Mouse (Mus musculus) retina, embryonic 14.5 days (tissue): ENCODE measurements around the gene Sipa1l1.
A peak's percentile ranks its signal among the peaks of the same experiment; 100 is the strongest.

Source experiments
- DNase-seq: peaks from one replicate; pipeline ENCODE4 v3.0.0-alpha.2; 2015; ENCODE audit warnings: low spot score

Gene Sipa1l1

DNA sequence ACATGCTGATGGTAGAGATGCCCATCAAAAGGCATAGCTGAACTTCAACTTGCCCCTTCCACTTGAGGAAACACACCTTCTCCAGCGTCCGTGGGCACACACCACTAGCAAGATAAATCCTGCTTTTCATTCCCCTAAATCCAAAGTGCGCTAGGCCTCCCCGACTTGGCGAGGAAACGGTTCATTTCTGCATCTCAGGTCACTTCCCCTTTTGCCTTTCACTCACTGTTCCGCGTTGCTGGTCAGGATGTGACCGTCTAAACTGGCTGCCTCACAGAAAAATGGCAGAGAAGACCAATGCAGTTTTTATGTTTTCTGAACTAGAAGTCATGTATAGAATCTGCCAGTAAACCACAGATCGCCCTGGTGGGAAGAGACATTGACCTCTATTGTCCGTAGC lies 256.7 kb downstream of the Sipa1l1 start:
- DNase-seq = no peak

DNA sequence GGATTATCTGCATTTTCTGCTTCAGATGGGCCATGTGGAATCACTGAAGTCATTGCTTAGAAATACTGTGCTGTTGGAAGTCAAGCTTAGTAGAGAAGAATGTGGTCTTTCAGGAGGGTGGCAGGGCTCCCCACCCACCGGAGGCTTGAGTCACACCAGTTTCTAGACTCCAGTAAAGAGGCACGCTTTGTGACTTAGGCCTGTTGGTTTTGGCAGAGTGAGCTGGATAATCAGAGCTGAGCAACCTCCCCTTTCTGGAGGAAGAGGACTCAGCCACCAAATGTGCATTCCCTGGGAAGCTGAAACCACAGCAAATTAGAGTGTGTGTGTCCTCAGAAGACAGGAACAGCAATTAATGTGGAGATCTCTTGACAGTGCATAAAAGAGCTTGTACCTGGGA lies 258.3 kb downstream of the Sipa1l1 start:
- DNase-seq = no peak

DNA sequence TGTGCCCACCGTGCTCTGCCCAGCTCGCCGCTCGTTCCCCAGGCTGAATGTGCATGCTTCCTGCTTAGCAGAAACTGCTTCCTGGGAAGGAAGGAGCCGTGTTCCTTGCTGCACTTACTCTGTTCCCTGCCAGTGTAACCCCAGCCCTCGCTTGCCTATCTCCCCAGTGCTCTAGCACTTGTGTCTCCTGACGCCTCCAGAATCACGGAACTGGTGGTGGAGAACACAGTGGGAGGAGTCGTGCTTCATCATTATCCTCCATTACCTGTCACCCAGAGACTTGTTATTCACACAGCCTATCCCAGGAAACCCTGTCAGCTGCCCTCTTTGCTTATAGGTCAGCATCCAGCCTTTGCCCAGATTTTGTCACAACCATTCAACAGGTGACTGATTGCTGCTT lies 259.3 kb downstream of the Sipa1l1 start:
- DNase-seq = no peak

DNA sequence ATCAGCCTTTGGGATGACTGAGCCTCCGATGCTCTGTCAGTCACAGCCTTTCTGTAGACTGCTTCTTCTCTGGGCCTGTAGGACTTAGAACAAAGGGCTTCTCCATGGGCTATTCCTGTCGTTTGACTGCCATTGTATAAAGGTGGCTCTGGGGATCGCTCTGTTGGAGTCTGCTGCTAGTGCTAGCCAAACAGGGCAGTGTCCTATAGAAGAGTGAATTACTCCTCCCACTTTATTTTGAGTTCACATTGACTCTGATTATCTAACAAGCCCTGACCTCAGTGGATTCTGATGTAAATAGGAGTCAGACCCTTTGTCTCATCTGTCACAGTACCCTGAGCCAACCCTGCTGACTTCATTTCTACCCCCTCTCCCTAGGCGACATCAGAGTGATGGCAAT lies 264.2 kb downstream of the Sipa1l1 start:
- no peak for DNase-seq

DNA sequence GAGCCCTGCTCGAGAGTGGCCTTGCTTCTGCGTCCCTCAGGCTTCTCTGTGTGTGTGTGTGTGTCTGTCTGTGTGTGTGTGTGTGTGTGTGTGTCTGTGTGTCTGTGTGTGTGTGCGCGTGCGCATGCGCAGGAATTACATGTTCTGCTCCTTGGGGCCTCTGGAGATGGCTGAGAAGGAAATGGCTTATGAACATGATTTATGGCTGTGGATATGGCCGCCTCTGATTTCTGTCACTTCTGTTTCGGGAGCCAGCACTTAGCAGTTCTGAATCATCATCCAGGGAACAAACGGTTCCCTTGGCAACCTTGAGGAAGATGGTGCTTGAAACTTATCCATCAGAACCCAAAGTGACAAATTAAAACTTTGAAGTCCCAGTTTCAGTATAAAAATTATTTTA lies 265.5 kb downstream of the Sipa1l1 start:
- DNase-seq = no peak

DNA sequence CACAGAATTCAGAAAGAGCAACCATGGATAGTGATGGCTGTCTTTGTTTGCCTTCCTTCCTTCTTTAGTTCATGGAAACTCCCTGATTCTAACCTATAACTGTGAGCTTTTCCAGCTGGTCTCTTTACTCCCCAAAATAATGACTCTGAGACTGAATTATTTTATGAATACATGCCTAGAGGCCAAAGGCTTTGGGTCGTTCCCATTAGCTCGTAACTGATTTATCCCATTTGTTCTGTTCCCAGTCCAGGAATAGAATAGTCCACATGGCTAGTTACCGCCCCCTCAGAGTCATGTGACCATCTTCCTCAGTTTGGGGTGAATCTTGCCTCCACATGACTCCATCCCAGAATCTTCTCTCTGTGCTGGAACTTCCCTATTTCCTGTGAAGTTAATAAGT lies 272.4 kb downstream of the Sipa1l1 start:
- no peak for DNase-seq

DNA sequence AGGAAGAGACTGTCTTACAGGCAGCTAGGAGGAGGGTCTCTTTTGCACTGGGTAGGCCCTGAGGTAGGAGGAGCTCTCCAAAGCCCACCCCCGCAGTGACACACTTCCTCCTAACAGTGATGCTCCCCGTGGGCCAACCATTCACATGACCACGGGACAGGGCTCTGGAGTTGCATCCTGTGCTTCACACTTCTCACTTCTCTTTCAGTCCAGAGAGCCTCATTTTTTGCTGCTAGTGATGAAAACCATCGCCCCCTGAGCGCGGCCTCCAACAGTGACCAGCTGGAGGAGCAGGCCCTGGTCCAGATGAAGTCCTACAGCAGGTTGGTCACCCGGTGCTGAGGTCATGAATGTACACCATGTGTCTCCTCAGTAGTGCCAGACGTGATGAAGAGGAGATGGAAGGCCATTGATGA lies 277.5 kb downstream of the Sipa1l1 start:
- DNase-seq = no peak

DNA sequence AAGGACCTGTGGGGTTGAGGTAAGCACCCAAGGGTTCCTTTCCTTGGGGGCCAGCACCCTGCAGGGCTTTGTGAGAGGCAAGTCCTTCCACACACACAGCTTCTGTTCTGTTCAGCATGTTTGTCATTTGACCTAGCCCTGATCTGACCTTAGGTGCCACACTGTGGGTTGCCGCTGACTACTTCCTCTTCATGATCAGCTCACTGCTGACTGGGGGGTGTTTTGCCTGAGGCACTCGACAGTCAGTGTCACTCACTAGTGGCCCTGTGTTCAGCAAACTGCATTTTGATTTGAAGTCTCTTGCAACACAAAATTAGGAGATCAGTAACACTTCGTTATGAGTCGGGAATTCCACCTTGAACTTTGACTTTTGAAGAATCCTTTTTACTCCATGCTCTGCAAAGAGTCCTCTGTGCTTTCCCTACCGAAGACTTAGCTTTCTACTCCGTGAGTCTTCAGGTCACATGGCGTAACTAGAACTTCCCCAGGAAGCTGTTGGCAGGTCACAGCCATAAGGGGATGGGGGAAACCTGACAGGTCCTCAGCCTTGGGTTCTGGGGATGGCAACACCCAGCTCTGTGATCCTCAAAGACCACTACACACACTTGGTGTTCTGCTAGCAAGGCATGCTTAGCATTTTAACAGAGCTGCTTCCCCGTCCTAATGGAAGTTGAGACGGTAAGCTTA lies 279.2 kb downstream of the Sipa1l1 start:
- no peak for DNase-seq

DNA sequence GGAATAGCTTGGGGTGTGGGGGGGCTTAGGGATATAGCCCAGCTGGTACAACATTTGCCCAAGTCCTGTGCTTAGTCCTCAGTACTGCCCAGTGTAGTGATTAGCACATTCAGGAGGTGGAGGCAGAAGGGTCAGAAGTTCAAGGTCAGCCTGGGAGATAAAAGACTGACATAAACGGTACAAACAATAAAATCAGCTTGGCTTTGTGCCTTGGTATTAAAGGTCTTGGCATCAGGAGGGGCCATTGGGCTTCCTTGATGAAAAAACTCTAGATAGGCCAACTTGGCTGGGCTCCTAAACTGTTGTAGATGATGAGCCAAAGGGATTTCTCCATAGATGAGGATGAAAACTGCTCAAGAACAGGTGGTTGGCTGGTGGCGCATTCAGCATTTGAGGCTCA lies 283.3 kb downstream of the Sipa1l1 start:
- no peak for DNase-seq

DNA sequence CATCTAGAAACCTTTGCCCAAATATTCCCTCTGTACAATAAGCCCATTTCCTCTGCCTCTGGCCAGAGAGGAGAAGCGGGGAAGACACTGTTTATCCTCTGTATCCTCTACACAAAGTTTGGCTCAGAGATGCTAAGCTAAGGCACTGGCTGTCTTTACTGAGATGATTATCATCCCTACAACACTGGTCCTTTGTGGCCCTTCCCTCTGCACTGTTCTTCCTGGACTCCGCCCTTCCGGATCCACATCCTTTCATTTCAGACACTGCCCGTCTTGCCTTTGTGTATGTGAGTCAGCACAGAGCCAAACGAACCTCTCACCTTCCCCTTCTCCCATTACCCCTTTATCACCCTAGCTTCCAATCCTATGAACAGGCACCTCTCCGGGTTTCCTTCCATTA lies 285.3 kb downstream of the Sipa1l1 start:
- DNase-seq = no peak

DNA sequence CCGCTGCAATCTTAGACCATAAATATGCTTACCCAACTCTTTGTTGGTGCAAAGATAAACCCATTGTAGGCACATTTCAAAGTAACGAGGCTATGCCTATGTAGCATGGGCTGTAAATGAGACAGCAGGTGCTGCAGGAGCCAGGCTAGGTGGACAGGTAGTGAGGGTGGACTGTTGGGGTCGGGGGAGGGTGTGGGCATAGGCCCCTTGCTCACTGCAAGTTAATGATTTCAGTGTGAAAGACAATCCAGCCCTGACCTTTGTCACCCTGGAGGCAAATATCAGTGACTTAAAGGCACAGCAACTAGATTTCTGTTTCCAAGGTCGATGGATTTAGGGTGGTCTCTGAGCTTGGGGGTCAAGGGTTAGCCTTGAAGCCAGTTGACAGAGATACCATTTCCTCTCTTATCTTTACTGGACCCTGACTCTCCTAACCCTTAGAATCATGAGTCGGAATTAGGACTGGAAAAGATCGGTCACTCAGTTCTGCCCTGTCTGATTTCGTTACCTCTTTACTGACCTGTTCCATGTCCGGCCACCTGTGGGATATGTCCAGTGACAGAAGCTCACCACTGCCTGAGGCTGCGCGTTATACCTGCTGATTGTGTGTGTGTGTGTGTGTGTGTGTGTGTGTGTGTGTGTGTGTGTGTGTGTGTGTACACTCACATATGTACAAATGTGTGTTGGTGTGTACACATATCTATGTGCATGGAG lies 286.7 kb downstream of the Sipa1l1 start:
- no peak for DNase-seq

DNA sequence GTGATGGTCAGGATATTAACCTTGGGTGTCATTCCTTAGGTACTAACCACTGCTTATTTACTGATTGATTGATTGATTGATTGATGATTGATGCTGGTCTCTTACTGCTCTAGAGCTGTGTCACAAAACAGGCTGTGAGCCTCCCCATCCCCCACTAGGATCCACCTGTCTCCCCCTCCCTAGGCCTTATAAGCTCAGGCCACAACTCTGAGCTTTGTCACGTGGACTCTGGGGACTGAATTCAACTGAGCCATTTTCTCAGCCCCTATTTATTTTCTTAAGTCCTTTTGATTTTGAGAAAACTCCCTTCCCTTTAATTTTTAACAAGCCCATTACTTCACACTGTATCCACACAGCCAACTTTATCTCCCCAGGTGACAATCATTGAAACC lies 287.3 kb downstream of the Sipa1l1 start:
- no peak for DNase-seq

DNA sequence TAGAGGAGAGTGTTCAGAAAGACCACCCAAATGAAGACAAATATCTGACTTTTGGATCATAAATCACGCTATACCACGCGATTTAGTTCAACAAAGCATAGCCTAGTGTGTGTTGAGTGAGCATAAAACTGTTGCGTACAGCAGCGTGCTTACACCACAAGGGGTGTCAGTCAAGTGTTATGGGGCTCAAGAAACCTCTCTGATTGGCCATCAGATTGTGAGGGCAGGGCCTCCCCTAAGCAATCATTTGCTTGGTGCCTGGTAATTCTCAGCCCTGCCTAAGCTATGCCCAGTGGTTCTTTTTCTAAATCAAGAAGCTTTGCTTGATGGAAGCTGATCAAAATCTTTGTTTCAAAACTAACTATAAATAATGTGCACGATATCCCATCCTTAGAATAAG lies 288.5 kb downstream of the Sipa1l1 start:
- no peak for DNase-seq

DNA sequence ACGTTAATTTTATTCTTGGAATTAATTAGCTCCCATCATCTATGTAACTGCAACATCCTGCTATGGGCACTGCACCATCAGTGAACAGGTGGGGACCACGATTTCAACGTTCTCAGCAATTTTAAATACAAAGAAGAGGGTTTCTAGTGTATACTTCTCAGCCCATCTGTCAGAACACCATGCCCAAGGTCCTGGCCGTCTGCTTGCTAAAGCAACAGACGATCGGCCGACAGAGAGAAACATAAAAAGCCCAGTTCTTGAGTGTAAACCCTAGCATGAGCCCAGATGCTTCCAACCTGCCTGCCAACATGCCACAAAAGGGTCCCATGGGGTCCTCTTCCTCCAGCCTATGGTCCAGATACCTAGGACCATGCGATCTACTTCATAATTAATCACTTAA lies 288.9 kb downstream of the Sipa1l1 start:
- DNase-seq = no peak

DNA sequence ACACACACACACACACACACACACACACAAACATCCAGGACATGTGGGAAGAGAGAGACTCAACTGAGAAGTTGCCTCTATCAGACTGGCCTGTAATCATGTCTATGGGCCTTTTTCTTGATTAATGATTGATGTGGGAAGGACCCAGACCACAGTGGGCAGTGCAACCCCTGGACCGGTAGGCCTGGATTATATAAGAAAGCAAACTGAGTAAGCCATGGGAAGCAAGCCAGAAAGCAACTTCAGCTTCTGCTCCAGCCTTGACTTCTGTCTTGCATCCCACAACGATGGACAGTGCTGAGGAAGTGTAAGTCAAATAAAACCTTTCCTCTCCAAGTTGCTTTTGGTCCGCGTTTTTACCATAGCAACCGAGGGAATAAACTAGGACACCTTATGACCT lies 298.1 kb downstream of the Sipa1l1 start:
- no peak for DNase-seq

DNA sequence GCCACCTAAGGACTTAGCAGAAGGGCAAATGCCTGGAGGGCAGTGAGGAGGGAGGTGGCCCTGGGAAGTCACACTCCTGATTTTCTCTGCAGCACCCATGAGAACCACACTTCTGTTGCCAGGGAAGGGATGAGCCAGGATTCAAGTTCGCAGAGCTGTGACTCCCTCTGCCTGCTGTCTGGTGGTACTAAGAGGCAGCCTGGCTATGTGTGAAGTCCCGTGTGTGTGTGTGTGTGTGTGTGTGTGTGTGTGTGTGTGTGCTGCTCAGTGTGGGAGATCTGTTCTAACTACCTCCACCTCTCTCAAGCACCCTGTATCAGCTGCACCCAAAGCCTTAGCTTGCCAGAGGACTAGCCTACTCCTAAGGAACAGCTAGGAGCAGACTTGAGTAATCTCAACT lies 298.5 kb downstream of the Sipa1l1 start:
- DNase-seq = peak; percentile 36

DNA sequence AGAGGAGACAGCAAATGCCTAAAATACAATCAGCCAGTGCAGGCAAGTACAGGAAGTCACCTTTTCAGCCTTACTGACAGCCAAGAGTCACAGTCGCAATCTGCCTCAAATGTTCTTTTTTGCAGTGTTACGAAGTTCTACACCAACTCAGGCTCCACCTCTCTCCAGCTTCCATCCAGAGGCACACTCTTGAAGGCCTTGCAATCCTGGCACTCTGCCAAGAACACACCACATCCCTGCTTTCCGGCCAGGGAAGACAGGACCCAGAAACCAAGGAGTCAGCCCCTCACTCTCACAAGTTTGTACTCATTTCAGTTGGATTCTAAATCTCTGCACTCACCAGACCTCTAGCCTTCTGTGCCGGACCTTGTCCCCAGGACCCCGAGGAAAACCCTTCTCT lies 299.3 kb downstream of the Sipa1l1 start:
- DNase-seq = peak; percentile 34

DNA sequence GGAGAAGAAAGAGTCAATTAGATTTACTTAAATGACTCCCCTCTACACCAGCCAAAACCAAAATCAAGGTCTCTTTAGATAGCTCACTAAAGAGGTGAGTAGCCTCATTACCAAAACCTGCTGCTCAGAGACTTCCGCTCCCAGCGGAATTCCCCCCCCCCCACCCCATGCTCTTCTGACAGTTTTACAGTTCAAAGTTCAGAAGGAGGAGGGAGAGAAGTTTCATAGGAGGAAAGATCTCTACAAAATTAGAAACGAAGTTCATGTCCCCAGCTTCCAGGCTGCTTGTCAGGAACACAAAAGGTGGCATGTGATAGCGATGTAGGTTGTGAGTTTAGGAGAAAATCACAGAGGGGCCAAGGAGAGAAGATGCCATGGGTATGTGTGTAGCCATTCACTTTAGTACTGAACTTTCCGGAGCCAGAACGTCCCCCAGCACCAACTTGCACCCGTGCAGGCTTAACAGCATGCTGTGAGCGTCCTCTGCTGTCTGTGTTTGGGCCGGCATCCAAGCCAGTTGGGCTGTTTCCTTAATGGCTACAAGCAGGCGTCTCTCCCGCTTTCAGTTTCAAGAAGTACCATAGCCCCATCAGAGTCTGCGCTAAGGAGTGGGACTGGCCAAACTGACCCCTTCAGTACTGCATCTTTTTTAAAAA lies 300.7 kb downstream of the Sipa1l1 start:
- peak; percentile 86 for DNase-seq

DNA sequence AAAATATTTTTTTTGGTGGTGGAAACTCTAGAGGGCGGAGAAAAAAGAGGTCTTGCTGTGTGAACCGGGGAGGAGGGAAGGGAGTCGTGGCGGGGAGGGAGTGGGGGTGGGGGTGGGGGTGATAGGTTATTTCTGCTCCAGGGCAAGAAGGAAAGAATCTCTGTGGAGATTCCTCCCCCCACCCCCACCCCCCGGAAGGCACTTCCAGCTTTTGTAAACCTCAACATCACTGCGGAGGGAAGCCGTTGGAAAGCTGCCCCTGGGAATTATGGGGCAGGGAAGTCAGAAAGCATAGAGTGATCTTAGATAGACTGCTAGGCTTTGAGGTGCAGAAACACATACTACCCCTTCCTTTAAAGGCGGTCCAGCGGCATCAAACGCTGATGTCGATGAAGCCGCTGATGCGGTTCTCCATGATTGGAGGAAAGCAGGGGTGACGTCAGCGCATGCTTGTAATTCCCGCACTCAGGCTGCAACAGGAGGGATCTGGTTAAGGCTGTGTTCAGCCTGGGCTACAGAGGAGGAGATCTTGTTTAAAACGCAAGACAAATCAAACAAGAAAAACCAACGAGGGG lies 301.3 kb downstream of the Sipa1l1 start:
- peak; percentile 81 for DNase-seq

DNA sequence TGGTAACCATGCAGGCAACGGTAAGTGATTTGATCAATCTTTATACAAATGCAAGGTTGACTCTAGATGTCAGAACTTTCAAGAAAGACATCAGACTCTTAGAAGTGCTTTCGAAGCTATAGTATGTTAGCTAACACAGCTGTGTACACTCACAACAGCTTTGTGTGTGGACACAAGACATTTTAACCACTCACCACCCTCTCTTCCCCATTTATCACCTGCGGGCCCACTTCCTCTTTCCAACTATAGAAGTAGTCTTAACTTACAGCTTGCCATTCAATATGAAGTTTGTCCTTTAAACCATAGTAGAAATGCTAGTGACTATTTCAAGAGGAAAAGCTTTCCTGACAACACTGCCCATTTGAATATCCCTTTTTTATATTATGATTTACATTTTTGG lies 303.7 kb downstream of the Sipa1l1 start:
- no peak for DNase-seq

DNA sequence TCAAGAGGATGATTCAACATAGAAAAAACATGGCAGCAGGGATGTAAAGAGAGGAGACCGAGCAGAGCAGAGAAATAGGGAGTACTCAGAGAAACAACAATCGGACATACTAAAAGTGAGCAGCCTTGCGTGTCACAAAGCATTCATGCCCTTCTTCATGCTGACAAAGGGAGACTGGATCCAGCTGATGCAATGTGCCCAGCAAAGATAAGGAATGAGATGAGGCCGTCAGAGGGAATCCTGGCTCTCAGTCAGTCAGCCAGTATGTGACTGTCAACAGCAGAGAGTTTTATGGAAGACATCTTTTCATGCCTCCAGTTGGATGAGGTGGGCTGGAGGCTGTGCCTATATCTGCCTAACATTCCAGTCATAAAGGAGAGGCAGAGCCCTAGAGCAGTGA lies 304.1 kb downstream of the Sipa1l1 start:
- no peak for DNase-seq

DNA sequence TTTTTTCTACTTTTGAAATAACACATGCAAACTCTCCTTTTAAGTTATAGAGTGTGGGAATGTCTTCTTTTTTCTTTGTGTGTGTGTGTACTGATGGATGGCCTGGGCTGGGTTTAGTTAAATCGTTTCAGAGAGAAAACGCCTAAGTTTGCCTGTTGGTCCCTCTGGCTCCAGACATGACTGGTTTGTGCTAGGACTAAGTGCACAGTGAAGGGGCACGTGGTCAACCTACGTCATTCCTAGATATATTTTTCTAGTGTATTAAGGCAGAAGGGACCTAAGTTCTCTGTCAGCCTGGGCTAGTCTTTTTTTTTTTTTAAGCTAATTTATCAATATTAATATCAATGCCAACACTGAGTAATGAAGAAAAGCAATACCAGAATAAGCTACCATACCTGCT lies 305.3 kb downstream of the Sipa1l1 start:
- no peak for DNase-seq

DNA sequence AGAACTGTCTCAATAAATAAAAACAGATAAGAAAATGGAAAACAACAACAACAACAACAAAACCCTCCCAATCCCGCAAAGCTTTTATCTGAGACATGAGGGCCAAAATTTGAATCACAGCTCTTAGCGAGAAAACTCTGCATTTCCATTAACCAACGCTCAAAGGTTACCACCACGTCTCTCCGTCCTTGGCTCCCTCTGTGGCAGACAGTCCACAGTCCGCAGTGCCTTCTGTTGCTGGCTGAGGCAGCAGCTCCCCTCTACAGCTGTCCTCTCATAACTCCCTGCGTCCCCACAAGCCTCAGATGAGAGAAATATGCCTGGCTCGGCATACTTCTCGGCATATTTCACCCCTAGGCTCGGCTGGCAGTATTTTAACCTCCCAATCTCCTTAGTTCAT lies 306.9 kb downstream of the Sipa1l1 start:
- no peak for DNase-seq
